Mouse (Mus musculus) spleen, adult 2 months (tissue): Measurements from ENCODE around the gene Supt6. TPM values are rescaled to one million over a fixed set of nuclear protein-coding genes. Genes with fewer than 3 reads are reported as not detected.

Experiments used
- DNase-seq, 2 experiments: peaks; one replicate each; pipeline versions ENCODE4 v3.0.0 to v3.0.0-alpha.2; 2012 to 2021; ENCODE audit warnings: low spot score in 2 of 2, low read depth in 1 of 2
- H3K27ac ChIP-seq: fragments of 200-500 bp; 2 replicates; pipeline ENCODE4 v1.5.1; 2012; ENCODE audit warnings: low read length, inconsistent platforms; ENCODE audit not compliant: insufficient read depth
- H3K27me3 ChIP-seq: fragments of 200-500 bp; 2 replicates; pipeline ENCODE4 v1.6.1; 2012; ENCODE audit warnings: mild to moderate bottlenecking, moderate library complexity, low read length, inconsistent platforms; ENCODE audit not compliant: control insufficient read depth, insufficient read depth
- H3K36me3 ChIP-seq: fragments of 200-500 bp; 2 replicates; pipeline ENCODE4 v1.6.1; 2012; ENCODE audit warnings: mild to moderate bottlenecking, low read length, inconsistent platforms; ENCODE audit not compliant: control insufficient read depth, insufficient read depth
- H3K4me1 ChIP-seq: fragments of 200-500 bp; 2 replicates; pipeline ENCODE4 v1.6.1; 2011; ENCODE audit warnings: inconsistent platforms; ENCODE audit not compliant: control insufficient read depth, insufficient read depth, insufficient read length
- H3K4me3 ChIP-seq: fragments of 200-500 bp; 2 replicates; pipeline ENCODE4 v1.5.1; 2011; ENCODE audit warnings: mild to moderate bottlenecking, inconsistent platforms; ENCODE audit not compliant: insufficient read depth, insufficient read length; ENCODE audit errors: extremely low read depth
- CTCF ChIP-seq: fragments of 200-500 bp; IDR thresholded peaks from 2 replicates; pipeline ENCODE4 v1.5.1; 2011; ENCODE audit warnings: mild to moderate bottlenecking, inconsistent platforms; ENCODE audit not compliant: insufficient read depth, insufficient read length, insufficient replicate concordance; ENCODE audit errors: extremely low read depth
- POLR2A ChIP-seq: fragments of 200-500 bp; IDR thresholded peaks from 2 replicates; pipeline ENCODE4 v1.6.1; 2011; ENCODE audit warnings: low read depth, low read length, inconsistent platforms
- WGBS: fragments of 180-500 bp; shearing (Covaris S2); methylation state at CpG from one replicate; pipeline ENCODE4 v1.1.7; 2018; 5-methylcytosine and 5-hydroxymethylcytosine counted together
- polyA plus RNA-seq: library from polyadenylated mRNA; depleted of rRNA; stranded (reverse); fragments of >200 nt; gene quantifications from 2 replicates; pipeline ENCODE4 v1.2.3, GENCODE M21; 2012; rRNA removed

Supt6 gene
- polyA plus RNA-seq, 1 experiment = 20.2 TPM

- H3K4me3 ChIP-seq = no peak overlapping the region
- no peaks in the 10 kb centered on the region for H3K27me3 ChIP-seq
- DNase-seq = no peak
- 32% methylated on average over 4 of the region's 4 CpGs for WGBS
- H3K36me3 ChIP-seq = peaks cover 11% of the 10 kb centered on the region
- TF ChIP-seq CTCF (no peak), POLR2A (no peak)
- H3K27ac ChIP-seq = no peak overlapping the region
- peaks cover 17% of the 10 kb centered on the region; the same call in 1 of the 2 replicates for H3K4me1 ChIP-seq
Observed at GRCm38 (mm10) chr11:78161968-78162367, 83.8 kb downstream of the Supt6 start.

- no peaks in the 10 kb centered on the region for H3K27me3 ChIP-seq
- peaks cover 16% of the 10 kb centered on the region; the same call in 1 of the 2 replicates for H3K4me1 ChIP-seq
- 85% methylated on average over 14 of the region's 14 CpGs for WGBS
- peaks cover 11% of the 10 kb centered on the region for H3K36me3 ChIP-seq
- no peak overlapping the region for H3K27ac ChIP-seq
- no peak overlapping the region for H3K4me3 ChIP-seq
- TF ChIP-seq POLR2A = no peak
- no peak for TF ChIP-seq CTCF
- no peak for DNase-seq
Observed at GRCm38 (mm10) chr11:78161169-78161568, 84.6 kb downstream of the Supt6 start.

- 87% methylated on average over 3 of the region's 3 CpGs for WGBS
- Histone ChIP-seq H3K27ac (no peak overlapping the region), H3K4me3 (no peak overlapping the region), H3K27me3 (no peaks in the 10 kb centered on the region), H3K4me1 (peaks cover 11% of the 10 kb centered on the region; the same call in 1 of the 2 replicates), H3K36me3 (peaks cover 11% of the 10 kb centered on the region)
- no peak for TF ChIP-seq CTCF
- no peak for TF ChIP-seq POLR2A
- no peak for DNase-seq
Observed at GRCm38 (mm10) chr11:78160675-78161074, 85.1 kb downstream of the Supt6 start.

- WGBS = 94% methylated on average over 18 of the region's 18 CpGs
- Histone ChIP-seq H3K27ac (no peak overlapping the region), H3K36me3 (peaks cover 11% of the 10 kb centered on the region), H3K4me3 (no peak overlapping the region), H3K27me3 (no peaks in the 10 kb centered on the region), H3K4me1 (peaks cover 11% of the 10 kb centered on the region; the same call in 1 of the 2 replicates)
- DNase-seq = no peak
- TF ChIP-seq CTCF (no peak), POLR2A (no peak)
Observed at GRCm38 (mm10) chr11:78160171-78160570, 85.6 kb downstream of the Supt6 start.

- no peak overlapping the region for H3K27ac ChIP-seq
- 94% methylated on average over 7 of the region's 7 CpGs for WGBS
- no peak overlapping the region for H3K4me3 ChIP-seq
- H3K36me3 ChIP-seq = peaks cover 12% of the 10 kb centered on the region
- DNase-seq = no peak
- peaks cover 11% of the 10 kb centered on the region; the same call in 1 of the 2 replicates for H3K4me1 ChIP-seq
- no peak for TF ChIP-seq CTCF
- TF ChIP-seq POLR2A = no peak
- H3K27me3 ChIP-seq = no peaks in the 10 kb centered on the region
Observed at GRCm38 (mm10) chr11:78159557-78159956, 86.2 kb downstream of the Supt6 start.

- peaks cover 16% of the 10 kb centered on the region for H3K36me3 ChIP-seq
- H3K27me3 ChIP-seq = no peaks in the 10 kb centered on the region
- DNase-seq = peak; percentile 73 to 79
- no peak overlapping the region for H3K4me3 ChIP-seq
- peaks cover 11% of the 10 kb centered on the region; the same call in 1 of the 2 replicates for H3K4me1 ChIP-seq
- peak; percentile 94; the same call in 1 of the 2 replicates for TF ChIP-seq CTCF
- TF ChIP-seq POLR2A = no peak
- no peak overlapping the region for H3K27ac ChIP-seq
- 29% methylated on average over 2 of the region's 2 CpGs for WGBS
Observed at GRCm38 (mm10) chr11:78159096-78159495, 86.7 kb downstream of the Supt6 start.

Other genes with a start within 250 kb of the Supt6 start
- 3.1 and 3.9 TPM in 2 replicates for gene Dhrs13, start 213.7 kb downstream of the Supt6 start, polyA plus RNA-seq
- 36.6 and 39.1 TPM in 2 replicates for gene Flot2, start 208.1 kb downstream of the Supt6 start, polyA plus RNA-seq
- gene Eral1, start 165.6 kb downstream of the Supt6 start, polyA plus RNA-seq = 21.4 and 27.0 TPM in 2 replicates
- 12.5 and 15.2 TPM in 2 replicates for gene Fam222b, start 151.3 kb downstream of the Supt6 start, polyA plus RNA-seq
- gene Traf4, start 80.4 kb downstream of the Supt6 start, polyA plus RNA-seq = 43.4 and 54.3 TPM in 2 replicates
- 17.6 and 20.4 TPM in 2 replicates for gene Nek8, start 69.3 kb downstream of the Supt6 start, polyA plus RNA-seq
- 10.4 and 16.9 TPM in 2 replicates for gene Tlcd1, start 69.3 kb downstream of the Supt6 start, polyA plus RNA-seq
- gene Rpl23a, start 62.4 kb downstream of the Supt6 start, polyA plus RNA-seq = 126 and 169 TPM in 2 replicates
- 10.8 and 15.6 TPM in 2 replicates for gene Rab34, start 57.6 kb downstream of the Supt6 start, polyA plus RNA-seq
- gene Proca1, start 52.6 kb downstream of the Supt6 start, polyA plus RNA-seq = 0.19 and 0.20 TPM in 2 replicates
- 59.1 and 60.7 TPM in 2 replicates for gene Sdf2, start 241 bp downstream of the Supt6 start, polyA plus RNA-seq
- 41.4 and 46.3 TPM in 2 replicates for gene 2610507B11Rik, start 15.8 kb upstream of the Supt6 start, polyA plus RNA-seq
- gene BC030499, start 44.9 kb upstream of the Supt6 start, polyA plus RNA-seq = 0.22 and 0.32 TPM in 2 replicates
- 7.2 and 10.2 TPM in 2 replicates for gene Spag5, start 55.5 kb upstream of the Supt6 start, polyA plus RNA-seq
- gene Aldoc, start 77.0 kb upstream of the Supt6 start, polyA plus RNA-seq = 3.6 and 4.4 TPM in 2 replicates
- gene Pigs, start 82.4 kb upstream of the Supt6 start, polyA plus RNA-seq = 66.7 and 81.9 TPM in 2 replicates
- 66.6 and 81.6 TPM in 2 replicates for gene Unc119, start 97.5 kb upstream of the Supt6 start, polyA plus RNA-seq
- gene Foxn1, start 140.6 kb upstream of the Supt6 start, polyA plus RNA-seq = not detected in 2 replicates
- 0.28 and 0.41 TPM in 2 replicates for gene Slc13a2, start 176.2 kb upstream of the Supt6 start, polyA plus RNA-seq
- 5.5 and 6.1 TPM in 2 replicates for gene Slc46a1, start 219.7 kb upstream of the Supt6 start, polyA plus RNA-seq